32 mouse cellular contexts compared by ENCODE assay signal in the genomic region with DNA sequence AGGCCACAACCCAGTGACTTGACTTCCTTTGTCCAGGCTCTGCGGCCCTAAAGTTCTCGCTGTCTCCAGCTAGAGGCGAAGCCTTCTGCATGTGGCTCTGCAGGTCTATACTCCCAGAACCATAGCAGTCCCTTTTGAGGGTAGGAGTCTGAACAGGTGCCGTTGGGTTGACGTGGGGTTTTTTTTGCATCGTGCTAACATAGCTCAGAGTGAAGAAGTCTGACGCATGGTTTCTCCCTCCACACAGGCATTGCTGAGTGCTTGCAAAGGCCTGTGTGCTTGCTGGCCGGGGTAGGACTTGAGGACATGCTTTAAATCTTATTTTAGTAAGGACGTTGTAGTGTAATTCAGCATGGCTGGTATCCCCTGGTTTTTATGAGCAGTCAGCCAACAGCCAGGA.
"Had no signal": no experiment of that assay in that cellular context is flagged by ENCODE, and none has a peak within 500 bp of the region (broad histone marks: within the 10 kb centered on the region; RNA-seq: fewer than 3 reads in every experiment).

No protein-coding gene starts in this region.

- H3K36me3 ChIP-seq: limb, embryonic 10.5 days; limb, embryonic 12.5 days; limb, embryonic 13.5 days; limb, embryonic 15.5 days; liver, embryonic 12.5 days; liver, embryonic 13.5 days; liver, embryonic 15.5 days; lung, embryonic 15.5 days; midbrain, embryonic 10.5 days; midbrain, embryonic 12.5 days; midbrain, embryonic 13.5 days; midbrain, embryonic 15.5 days; neural tube, embryonic 12.5 days had no signal

- H3K9me3 ChIP-seq: limb, embryonic 10.5 days; limb, embryonic 12.5 days; limb, embryonic 13.5 days; limb, embryonic 15.5 days; liver, embryonic 12.5 days; liver, embryonic 13.5 days; liver, embryonic 15.5 days; lung, embryonic 15.5 days; midbrain, embryonic 10.5 days; midbrain, embryonic 12.5 days; midbrain, embryonic 13.5 days; midbrain, embryonic 15.5 days; neural tube, embryonic 12.5 days had no signal

- H3K4me1 ChIP-seq: liver, embryonic 15.5 days had no signal

- ATAC-seq: liver, embryonic 12.5 days; liver, postnatal 0 days; lung, postnatal 0 days; midbrain, embryonic 13.5 days; midbrain, embryonic 15.5 days; midbrain, embryonic 16.5 days had no signal

- H3K27ac ChIP-seq: limb, embryonic 10.5 days; limb, embryonic 12.5 days; limb, embryonic 13.5 days; limb, embryonic 15.5 days; liver, embryonic 12.5 days; liver, embryonic 13.5 days; liver, embryonic 14.5 days; liver, embryonic 15.5 days; lung, embryonic 15.5 days; macrophage; midbrain, embryonic 10.5 days; midbrain, embryonic 12.5 days; midbrain, embryonic 13.5 days; midbrain, embryonic 15.5 days; neural tube, embryonic 12.5 days had no signal

- H3K4me2 ChIP-seq: limb, embryonic 12.5 days; limb, embryonic 13.5 days; limb, embryonic 15.5 days; liver, embryonic 11.5 days; liver, embryonic 12.5 days; liver, embryonic 13.5 days; liver, embryonic 15.5 days; lung, embryonic 14.5 days; lung, embryonic 15.5 days; midbrain, embryonic 11.5 days; midbrain, embryonic 12.5 days; midbrain, embryonic 13.5 days; midbrain, embryonic 15.5 days; neural tube, embryonic 12.5 days had no signal

- DNase-seq: left cerebral cortex, postnatal 4 days; liver; liver, embryonic 13.5 days; liver, postnatal 0 days; lung, adult 18-20 months; lung, adult 2 months; lung, embryonic 14.5 days; lung, postnatal 10 days; lung, postnatal 14 days; lung, postnatal 36 days; lung, postnatal 4 days; midbrain, embryonic 14.5 days had no signal

- H3K4me3 ChIP-seq: limb, embryonic 10.5 days; limb, embryonic 12.5 days; limb, embryonic 13.5 days; limb, embryonic 15.5 days; liver, embryonic 12.5 days; liver, embryonic 13.5 days; liver, embryonic 15.5 days; lung, embryonic 15.5 days; megakaryocyte, embryonic 14.5 days; midbrain, embryonic 10.5 days; midbrain, embryonic 12.5 days; midbrain, embryonic 13.5 days; midbrain, embryonic 15.5 days; myocyte; neural tube, embryonic 12.5 days had no signal

- H3K9ac ChIP-seq: limb, embryonic 12.5 days; limb, embryonic 13.5 days; limb, embryonic 15.5 days; liver, embryonic 12.5 days; liver, embryonic 13.5 days; liver, embryonic 14.5 days; liver, embryonic 15.5 days; liver, postnatal 0 days; lung, embryonic 14.5 days; lung, embryonic 15.5 days; midbrain, embryonic 12.5 days; midbrain, embryonic 13.5 days; midbrain, embryonic 15.5 days; neural tube, embryonic 12.5 days had no signal

- H3K27me3 ChIP-seq: limb, embryonic 12.5 days; limb, embryonic 13.5 days; limb, embryonic 15.5 days; liver, embryonic 12.5 days; liver, embryonic 13.5 days; liver, embryonic 15.5 days; lung, embryonic 15.5 days; megakaryocyte, embryonic 14.5 days; midbrain, embryonic 12.5 days; midbrain, embryonic 13.5 days; midbrain, embryonic 15.5 days; neural tube, embryonic 12.5 days had no signal
